Mouse (Mus musculus) NIH3T3 (cell line): ENCODE results near the gene Thoc6.
A peak's percentile ranks its signal among the peaks of the same experiment; 100 is the strongest.

Experiments
- DNase-seq: peaks from one replicate; pipeline ENCODE4 v3.0.0-alpha.2; 2012; ENCODE audit warnings: low read depth

The Thoc6 gene

GRCm38 (mm10) chr17:23630195-23631020 lies 43.3 kb downstream of the Thoc6 start:
- DNase-seq, result peak; percentile 89

GRCm38 (mm10) chr17:23627813-23628212 lies 45.9 kb downstream of the Thoc6 start:
- DNase-seq, result no peak

- DNase-seq, result no peak
Measured at GRCm38 (mm10) chr17:23620351-23620750, 53.3 kb downstream of the Thoc6 start.
